Mouse (Mus musculus) brain, embryonic 14.5 days (tissue): ENCODE measurements around the gene Cdk17. TPM values are rescaled to one million over a fixed set of nuclear protein-coding genes. Genes with fewer than 3 reads are reported as not detected.

Experiments used
- DNase-seq: peaks from one replicate; pipeline ENCODE4 v3.0.0-alpha.2; 2011; ENCODE audit warnings: low read depth
- CTCF ChIP-seq: fragments of 200-500 bp; IDR thresholded peaks from 2 replicates; pipeline ENCODE4 v1.5.1; 2012; ENCODE audit warnings: inconsistent platforms, mild to moderate bottlenecking, moderate library complexity, borderline replicate concordance; ENCODE audit not compliant: insufficient read depth, insufficient read length; ENCODE audit errors: extremely low read depth
- POLR2A ChIP-seq: fragments of 200-500 bp; IDR thresholded peaks from 2 replicates; pipeline ENCODE4 v1.6.1; 2012; ENCODE audit warnings: mild to moderate bottlenecking, inconsistent platforms, borderline replicate concordance; ENCODE audit not compliant: poor library complexity, insufficient read depth, insufficient read length, severe bottlenecking; ENCODE audit errors: extremely low read depth
- polyA plus RNA-seq: library from polyadenylated mRNA; depleted of rRNA; stranded (reverse); fragments of >200 nt; gene quantifications from 2 replicates; pipeline ENCODE4 v1.2.3, GENCODE M21; 2012

Gene Cdk17
- polyA plus RNA-seq, 1 experiment = 70.5 TPM

- no peak for DNase-seq
- no peak for TF ChIP-seq POLR2A
- TF ChIP-seq CTCF = no peak
Measured at GRCm38 (mm10) chr10:93123957-93124613, 36.6 kb upstream of the Cdk17 start.

DNA sequence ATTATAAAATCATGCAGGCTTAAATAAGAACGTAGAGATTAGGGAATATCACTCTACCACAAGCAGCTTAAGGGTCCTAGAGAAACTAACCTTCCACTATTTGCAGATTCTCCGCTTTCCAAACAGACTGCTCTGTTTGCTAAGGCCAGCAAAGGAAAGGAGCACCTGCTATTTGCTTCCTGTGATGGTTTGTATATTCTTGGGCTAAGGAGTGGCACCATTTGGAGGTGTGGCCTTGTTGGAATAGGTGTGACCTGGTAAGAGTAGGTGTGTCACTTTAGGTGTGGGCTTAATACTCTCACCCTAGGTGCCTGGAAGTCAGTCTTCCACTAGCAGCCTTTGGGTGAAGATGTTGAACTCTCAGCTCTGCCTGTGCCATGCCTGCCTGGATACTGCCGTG is 34.6 kb upstream of the Cdk17 start:
- no peak for DNase-seq
- TF ChIP-seq POLR2A (no peak), CTCF (no peak)

- TF ChIP-seq POLR2A = no peak
- TF ChIP-seq CTCF = no peak
- no peak for DNase-seq
Measured at GRCm38 (mm10) chr10:93128566-93128965, 32.1 kb upstream of the Cdk17 start.

DNA sequence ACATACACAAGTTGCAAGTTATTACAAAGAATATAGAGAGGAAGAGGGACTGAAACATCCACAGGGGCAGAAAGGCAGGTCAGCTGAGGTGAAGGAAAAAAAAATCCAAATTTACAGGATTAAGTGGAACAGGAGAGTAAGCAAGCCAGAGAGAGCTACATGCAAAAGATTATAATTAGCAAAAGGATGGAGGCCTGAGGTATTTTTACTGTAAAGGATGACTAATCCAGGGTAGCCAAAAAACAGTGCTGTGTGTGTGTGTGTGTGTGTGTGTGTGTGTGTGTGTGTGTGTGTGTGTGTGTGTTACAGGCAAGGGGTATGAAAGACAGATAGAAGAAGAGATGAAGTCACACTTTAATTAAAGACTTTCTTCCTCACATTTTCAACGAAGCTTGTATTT is 31.3 kb upstream of the Cdk17 start:
- no peak for TF ChIP-seq POLR2A
- no peak for TF ChIP-seq CTCF
- DNase-seq = no peak

- TF ChIP-seq CTCF (no peak), POLR2A (no peak)
- no peak for DNase-seq
Measured at GRCm38 (mm10) chr10:93129904-93130455, 30.7 kb upstream of the Cdk17 start.

DNA sequence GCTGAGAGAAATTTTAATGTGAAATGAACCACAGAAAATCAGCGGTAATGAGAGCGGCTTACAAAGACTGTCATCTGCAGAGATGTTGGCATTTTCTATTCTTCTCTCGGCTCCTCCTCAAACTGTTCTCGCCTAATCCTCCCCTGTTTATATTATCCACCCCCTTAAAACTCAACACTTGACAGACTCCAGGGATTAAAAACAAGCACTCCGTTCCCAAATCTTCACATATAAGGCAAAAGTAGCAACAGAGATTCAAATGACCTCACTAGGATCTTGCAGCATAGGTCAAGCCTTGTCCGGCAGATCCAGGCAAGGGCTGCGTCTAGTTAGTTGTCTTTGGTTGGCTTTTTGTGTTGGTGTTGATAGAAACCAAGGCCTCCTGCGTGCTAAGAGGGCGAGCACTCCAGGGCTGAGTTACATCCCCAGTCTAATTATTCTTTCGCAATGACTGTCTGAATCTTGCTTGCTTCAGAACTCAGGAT is 30.2 kb upstream of the Cdk17 start:
- TF ChIP-seq POLR2A (no peak), CTCF (no peak)
- peak; percentile 90 for DNase-seq

GRCm38 (mm10) chr10:93131865-93132566 is 28.7 kb upstream of the Cdk17 start:
- no peak for TF ChIP-seq CTCF
- no peak for TF ChIP-seq POLR2A
- DNase-seq = no peak

- TF ChIP-seq CTCF (no peak), POLR2A (no peak)
- no peak for DNase-seq
Measured at GRCm38 (mm10) chr10:93138730-93139129, 21.9 kb upstream of the Cdk17 start.

DNA sequence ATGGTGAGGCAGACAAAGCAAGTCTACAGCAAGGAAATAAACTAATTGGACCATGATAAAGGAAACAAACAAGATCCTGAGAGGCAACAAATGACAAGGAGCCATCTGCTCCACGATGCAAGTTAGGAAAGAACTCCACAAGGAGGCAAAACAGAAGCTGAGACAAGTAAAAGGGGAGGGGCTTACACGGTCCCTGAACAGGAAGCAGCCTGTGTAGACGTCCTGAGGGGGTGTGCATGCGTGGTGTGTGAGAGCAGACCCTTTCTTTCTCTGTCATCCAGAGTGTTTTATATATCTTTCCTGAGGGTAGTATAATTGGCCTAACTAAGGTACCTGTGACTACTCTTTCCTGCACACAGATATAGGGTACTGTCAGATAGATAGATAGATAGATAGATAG is 19.9 kb upstream of the Cdk17 start:
- TF ChIP-seq CTCF (no peak), POLR2A (no peak)

GRCm38 (mm10) chr10:93142600-93143284 is 17.9 kb upstream of the Cdk17 start:
- DNase-seq = peak; percentile 60

More for the DNA sequence above, 19.9 kb upstream of the Cdk17 start:
- DNase-seq = no peak

DNA sequence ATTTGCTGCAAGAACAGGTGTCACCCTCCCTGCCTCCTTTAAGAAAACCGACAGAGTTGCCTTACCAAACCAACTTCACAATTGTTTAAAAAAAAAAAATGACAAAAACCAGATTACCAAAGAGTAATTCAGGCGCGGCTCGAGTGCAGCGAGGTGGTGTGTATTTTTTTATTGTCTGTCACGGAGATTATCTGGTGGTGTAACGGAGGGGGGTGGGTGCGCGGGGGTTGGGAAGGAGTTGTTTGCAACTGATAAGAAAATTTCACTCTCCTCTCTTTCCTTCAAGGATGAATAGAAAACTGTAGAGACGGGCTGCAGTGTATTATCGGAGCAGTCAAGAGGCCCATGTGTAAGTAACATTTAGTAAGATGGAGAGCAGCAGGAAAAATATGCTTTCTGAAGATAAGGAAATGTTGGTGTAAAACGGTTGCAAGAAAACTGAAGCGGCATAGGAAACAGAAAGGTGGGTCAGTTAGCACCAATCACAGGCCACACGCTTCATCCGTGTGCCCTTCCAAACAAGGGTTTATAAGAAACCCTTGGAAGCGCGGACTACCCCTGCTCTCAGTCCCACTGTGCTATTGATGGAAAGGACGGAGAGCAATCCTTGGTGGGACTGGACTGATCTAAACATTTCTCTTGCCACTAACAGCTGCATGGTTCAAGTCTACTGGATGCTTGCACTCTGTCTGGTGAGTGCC is 17.2 kb upstream of the Cdk17 start:
- DNase-seq = no peak
- TF ChIP-seq POLR2A = no peak
- no peak for TF ChIP-seq CTCF

More at GRCm38 (mm10) chr10:93142600-93143284, 17.9 kb upstream of the Cdk17 start:
- TF ChIP-seq CTCF = no peak
- TF ChIP-seq POLR2A = no peak

- DNase-seq = no peak
- TF ChIP-seq CTCF (no peak), POLR2A (no peak)
Measured at GRCm38 (mm10) chr10:93143986-93144314, 16.7 kb upstream of the Cdk17 start.
